Mouse (Mus musculus) heart, embryonic 12.5 days (tissue): ENCODE results near the gene Hrh1. TPM values are rescaled to one million over a fixed set of nuclear protein-coding genes. Genes with fewer than 3 reads are reported as not detected.

ENCODE experiments used
- ATAC-seq: fragments of 200-750 bp; cut with Nextera tagmentation; 2 replicates; pipeline ENCODE4 v1.8.0; 2017; ENCODE audit warnings: moderate TSS enrichment, moderate library complexity; ENCODE audit not compliant: insufficient number of reproducible peaks, low FRiP score
- H3K27ac ChIP-seq: fragments of 300-500 bp; sonication (generic); 2 replicates; pipeline ENCODE4 v1.5.1; 2016; ENCODE audit warnings: mild to moderate bottlenecking, moderate library complexity; ENCODE audit not compliant: poor library complexity, severe bottlenecking
- H3K27me3 ChIP-seq: fragments of 300-500 bp; sonication (generic); replicated peaks from 2 replicates; pipeline ENCODE4 v1.6.1; 2016; ENCODE audit warnings: mild to moderate bottlenecking, moderate library complexity
- H3K36me3 ChIP-seq: fragments of 300-500 bp; sonication (generic); 2 replicates; pipeline ENCODE4 v1.6.1; 2016; ENCODE audit warnings: mild to moderate bottlenecking, moderate library complexity
- H3K4me1 ChIP-seq: fragments of 300-500 bp; sonication (generic); replicated peaks from 2 replicates; pipeline ENCODE4 v1.6.1; 2016; ENCODE audit warnings: mild to moderate bottlenecking
- H3K4me2 ChIP-seq: fragments of 300-500 bp; sonication (generic); 2 replicates; pipeline ENCODE4 v1.6.1; 2016; ENCODE audit warnings: mild to moderate bottlenecking, moderate library complexity
- H3K4me3 ChIP-seq: fragments of 300-500 bp; sonication (generic); 2 replicates; pipeline ENCODE4 v1.5.1; 2016; ENCODE audit warnings: mild to moderate bottlenecking
- H3K9ac ChIP-seq: fragments of 300-500 bp; sonication (generic); 2 replicates; pipeline ENCODE4 v1.6.1; 2016; ENCODE audit warnings: mild to moderate bottlenecking, moderate library complexity
- H3K9me3 ChIP-seq: fragments of 300-500 bp; sonication (generic); replicated peaks from 2 replicates; pipeline ENCODE4 v1.6.1; 2016; ENCODE audit warnings: mild to moderate bottlenecking, moderate library complexity
- WGBS: fragments of 180-500 bp; shearing (Covaris S2); methylation state at CpG from one replicate; pipeline ENCODE4 v1.1.7; 2016; 5-methylcytosine and 5-hydroxymethylcytosine counted together
- polyA plus RNA-seq: library from polyadenylated mRNA; unstranded; fragments of >200 nt; fragmentation: Nextera tagmentation; extraction: Ambion mirVana; gene quantifications from 2 replicates; pipeline ENCODE4 v1.2.1, GENCODE M21; 2016

The Hrh1 gene
- polyA plus RNA-seq, 1 experiment from 2014 or later = not detected

- ATAC-seq = no peak
These were observed 10.4 kb upstream of the Hrh1 start for GRCm38 (mm10) chr6:114387320-114387719.

DNA sequence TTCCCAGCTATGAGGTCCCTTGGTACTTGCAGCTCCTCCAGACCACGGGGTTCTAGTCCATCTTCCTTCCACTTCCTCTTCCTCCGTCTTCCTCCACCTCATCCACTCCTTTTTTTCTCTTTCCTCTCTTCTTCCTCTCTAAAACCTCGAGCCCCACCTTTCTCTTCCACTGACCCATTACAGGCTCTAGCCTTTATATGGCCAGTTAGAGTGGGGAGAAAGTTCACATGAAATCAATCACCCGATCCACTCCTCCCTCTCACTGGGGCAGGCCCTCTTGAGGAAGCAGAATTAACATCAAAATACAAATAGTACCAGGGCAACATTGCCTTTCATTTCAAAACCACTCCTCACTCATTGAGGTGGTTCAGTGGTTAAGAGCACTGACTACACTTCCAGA lies 9.9 kb upstream of the Hrh1 start:
- no peak for ATAC-seq
- no peaks in the 10 kb centered on the region for H3K9me3 ChIP-seq
- H3K4me1 ChIP-seq = 0 out of 2 replicates have a peak, but pooled peaks cover 5% of the 10 kb centered on the region
- H3K4me3 ChIP-seq = no peak overlapping the region
- no peak overlapping the region for H3K27ac ChIP-seq
- no peak overlapping the region for H3K4me2 ChIP-seq
- 0 out of 2 replicates have a peak, but pooled peaks cover 12% of the 10 kb centered on the region for H3K27me3 ChIP-seq
- no peak overlapping the region for H3K9ac ChIP-seq
- WGBS = 71% methylated on average over 4 of the region's 4 CpGs
- no peaks in the 10 kb centered on the region for H3K36me3 ChIP-seq

More at GRCm38 (mm10) chr6:114387320-114387719, 10.4 kb upstream of the Hrh1 start:
- H3K4me3 ChIP-seq = no peak overlapping the region
- H3K36me3 ChIP-seq = no peaks in the 10 kb centered on the region
- H3K27me3 ChIP-seq = 0 out of 2 replicates have a peak, but pooled peaks cover 9% of the 10 kb centered on the region
- no peak overlapping the region for H3K4me2 ChIP-seq
- 0 out of 2 replicates have a peak, but pooled peaks cover 3% of the 10 kb centered on the region for H3K4me1 ChIP-seq
- no peaks in the 10 kb centered on the region for H3K9me3 ChIP-seq
- no peak overlapping the region for H3K27ac ChIP-seq
- WGBS = 76% methylated on average over 6 of the region's 6 CpGs
- no peak overlapping the region for H3K9ac ChIP-seq

GRCm38 (mm10) chr6:114390129-114390528 lies 7.6 kb upstream of the Hrh1 start:
- WGBS = 68% methylated on average over 2 of the region's 2 CpGs
- Histone ChIP-seq H3K9me3 (no peaks in the 10 kb centered on the region), H3K9ac (no peak overlapping the region), H3K36me3 (no peaks in the 10 kb centered on the region), H3K4me2 (no peak overlapping the region), H3K27ac (no peak overlapping the region), H3K27me3 (0 out of 2 replicates have a peak, but pooled peaks cover 17% of the 10 kb centered on the region), H3K4me1 (0 out of 2 replicates have a peak, but pooled peaks cover 5% of the 10 kb centered on the region), H3K4me3 (no peak overlapping the region)
- no peak for ATAC-seq

DNA sequence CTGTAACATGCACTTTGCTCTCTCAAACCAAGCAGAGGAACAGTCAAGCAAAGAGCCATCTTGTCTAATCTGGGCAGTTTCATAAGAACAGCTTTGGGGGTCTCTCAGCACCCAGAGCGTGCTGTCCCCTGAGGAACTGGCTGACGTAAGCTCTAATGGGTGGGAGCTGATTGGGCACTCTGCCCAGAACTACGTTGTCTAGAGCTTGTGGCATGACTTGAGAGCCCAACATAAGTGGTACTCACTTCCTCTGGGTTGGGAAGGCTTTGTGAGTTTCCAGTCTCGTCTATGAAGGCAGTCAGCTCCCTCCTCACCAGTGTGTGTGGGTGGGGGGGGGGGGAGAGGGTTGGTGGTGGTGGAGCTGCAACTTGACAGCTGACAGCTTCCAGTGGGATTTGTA lies 2.8 kb upstream of the Hrh1 start:
- Histone ChIP-seq H3K9ac (no peak overlapping the region), H3K27me3 (peaks cover 56% of the 10 kb centered on the region), H3K36me3 (no peaks in the 10 kb centered on the region), H3K9me3 (no peaks in the 10 kb centered on the region), H3K4me3 (no peak overlapping the region), H3K27ac (no peak overlapping the region), H3K4me1 (peaks cover 17% of the 10 kb centered on the region), H3K4me2 (no peak overlapping the region)
- no peak for ATAC-seq
- 43% methylated on average over 4 of the region's 4 CpGs for WGBS

DNA sequence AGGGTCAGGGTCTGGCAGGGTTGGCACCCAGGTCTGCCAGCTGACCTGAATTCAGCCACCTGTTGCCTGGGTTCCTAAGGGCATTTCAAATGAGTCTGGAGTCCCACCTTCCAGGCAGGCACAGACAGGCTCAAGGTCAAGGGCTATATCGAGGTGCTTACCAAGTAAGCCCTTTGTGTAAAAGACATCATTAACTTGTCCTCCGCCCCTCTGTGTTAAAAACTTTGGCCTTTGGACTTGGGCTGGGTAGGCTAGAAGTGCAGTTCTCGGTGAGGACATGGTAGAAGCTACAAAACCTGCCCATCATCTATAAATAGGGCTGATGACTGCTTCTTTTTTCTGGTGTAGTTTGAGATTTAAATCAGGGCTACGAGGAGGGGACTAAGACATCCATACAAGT lies 1.1 kb upstream of the Hrh1 start:
- 56% methylated on average over 4 of the region's 4 CpGs for WGBS
- H3K36me3 ChIP-seq = no peaks in the 10 kb centered on the region
- no peak overlapping the region for H3K9ac ChIP-seq
- H3K4me2 ChIP-seq = no peak overlapping the region
- H3K27ac ChIP-seq = no peak overlapping the region
- no peak for ATAC-seq
- peaks cover 67% of the 10 kb centered on the region for H3K27me3 ChIP-seq
- peaks cover 17% of the 10 kb centered on the region for H3K4me1 ChIP-seq
- H3K9me3 ChIP-seq = no peaks in the 10 kb centered on the region
- H3K4me3 ChIP-seq = no peak overlapping the region

DNA sequence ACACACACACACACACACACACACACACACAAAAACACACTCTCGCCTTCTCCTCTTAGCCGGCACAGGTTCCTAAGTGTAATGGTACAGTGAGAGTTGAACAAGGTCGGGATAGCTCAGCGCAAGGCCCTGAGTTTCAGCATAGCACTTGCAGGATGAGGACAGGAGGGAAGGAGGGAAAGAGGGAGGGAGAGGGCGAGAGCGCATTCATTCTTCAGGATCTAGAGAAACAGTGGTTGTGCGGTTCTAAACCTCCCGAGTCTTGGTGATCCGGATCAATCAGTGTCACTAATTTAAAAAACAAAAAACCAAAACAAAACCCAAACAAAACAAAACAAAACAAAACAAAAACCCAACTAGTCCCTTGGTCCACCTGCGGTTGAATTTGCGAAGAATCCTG lies 456 bp upstream of the Hrh1 start:
- Histone ChIP-seq H3K4me2 (peak overlapping the region; percentile 95), H3K27me3 (peaks cover 71% of the 10 kb centered on the region), H3K9ac (no peak overlapping the region), H3K4me3 (peak overlapping the region; percentile 57), H3K9me3 (no peaks in the 10 kb centered on the region), H3K4me1 (peaks cover 14% of the 10 kb centered on the region), H3K27ac (no peak overlapping the region), H3K36me3 (no peaks in the 10 kb centered on the region)
- no peak for ATAC-seq
- 5% methylated on average over 11 of the region's 11 CpGs for WGBS

- 5% methylated on average over 9 of the region's 9 CpGs for WGBS
- H3K9ac ChIP-seq = no peak overlapping the region
- H3K27ac ChIP-seq = no peak overlapping the region
- ATAC-seq = no peak
- no peaks in the 10 kb centered on the region for H3K36me3 ChIP-seq
- H3K27me3 ChIP-seq = peaks cover 64% of the 10 kb centered on the region
- peaks cover 12% of the 10 kb centered on the region for H3K4me1 ChIP-seq
- H3K4me2 ChIP-seq = peak overlapping the region; percentile 95
- no peak overlapping the region for H3K4me3 ChIP-seq
- no peaks in the 10 kb centered on the region for H3K9me3 ChIP-seq
These were observed 890 bp downstream of the Hrh1 start for GRCm38 (mm10) chr6:114398626-114399025.

DNA sequence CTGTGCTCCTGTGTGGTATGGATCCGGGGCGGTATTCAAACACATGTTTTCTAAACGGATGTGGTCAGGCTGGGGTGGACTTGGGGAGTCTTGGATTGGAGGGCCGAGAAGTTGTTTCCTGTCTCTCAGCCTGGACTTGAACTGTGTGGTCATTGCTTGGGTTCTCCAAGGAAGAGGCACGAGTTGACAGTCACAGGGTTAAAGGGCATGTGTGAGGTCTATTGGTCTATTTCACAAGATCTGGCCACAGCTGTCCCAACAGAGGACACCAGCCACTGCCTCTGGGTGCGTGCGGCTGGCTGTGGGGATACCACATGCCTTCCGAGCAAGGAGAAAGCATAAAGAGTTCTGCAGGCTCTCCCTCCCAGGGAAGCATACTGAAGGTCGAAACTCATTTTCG lies 2.7 kb downstream of the Hrh1 start:
- ATAC-seq = no peak
- H3K27me3 ChIP-seq = peaks cover 62% of the 10 kb centered on the region
- no peak overlapping the region for H3K27ac ChIP-seq
- peaks cover 17% of the 10 kb centered on the region for H3K4me1 ChIP-seq
- no peak overlapping the region for H3K4me2 ChIP-seq
- no peak overlapping the region for H3K4me3 ChIP-seq
- H3K9me3 ChIP-seq = no peaks in the 10 kb centered on the region
- WGBS = 75% methylated on average over 10 of the region's 10 CpGs
- no peaks in the 10 kb centered on the region for H3K36me3 ChIP-seq
- no peak overlapping the region for H3K9ac ChIP-seq

DNA sequence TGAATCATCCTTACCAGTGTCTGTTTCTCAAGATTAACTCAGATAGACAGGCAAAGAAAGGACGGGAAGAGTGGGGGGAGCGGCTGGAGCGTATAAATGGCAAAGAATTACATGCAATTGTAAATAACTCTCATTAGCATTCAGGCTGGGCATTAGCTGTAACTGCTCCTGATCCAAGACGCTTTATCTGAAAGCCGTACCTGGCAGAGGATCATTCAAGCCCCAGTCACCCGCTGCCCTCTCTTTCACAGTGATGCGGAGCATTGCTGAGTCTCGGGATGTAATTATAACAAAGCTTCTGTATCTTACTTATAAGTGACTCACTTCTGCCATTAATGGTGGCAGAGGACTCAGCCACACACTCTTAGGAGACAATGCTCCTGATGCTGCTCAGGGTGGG lies 3.1 kb downstream of the Hrh1 start:
- Histone ChIP-seq H3K27me3 (peaks cover 57% of the 10 kb centered on the region), H3K4me2 (no peak overlapping the region), H3K9me3 (no peaks in the 10 kb centered on the region), H3K27ac (no peak overlapping the region), H3K36me3 (no peaks in the 10 kb centered on the region), H3K9ac (no peak overlapping the region), H3K4me1 (peaks cover 17% of the 10 kb centered on the region), H3K4me3 (no peak overlapping the region)
- no peak for ATAC-seq
- 84% methylated on average over 8 of the region's 8 CpGs for WGBS

GRCm38 (mm10) chr6:114402161-114402560 lies 4.4 kb downstream of the Hrh1 start:
- WGBS = 76% methylated on average over 2 of the region's 2 CpGs

GRCm38 (mm10) chr6:114403632-114404031 lies 5.9 kb downstream of the Hrh1 start:
- H3K27me3 ChIP-seq = peaks cover 51% of the 10 kb centered on the region
- no peaks in the 10 kb centered on the region for H3K9me3 ChIP-seq
- H3K4me1 ChIP-seq = 0 out of 2 replicates have a peak, but pooled peaks cover 6% of the 10 kb centered on the region
- no peak overlapping the region for H3K4me2 ChIP-seq
- H3K36me3 ChIP-seq = no peaks in the 10 kb centered on the region
- H3K9ac ChIP-seq = no peak overlapping the region
- ATAC-seq = no peak
- 30% methylated on average over 8 of the region's 8 CpGs for WGBS
- H3K4me3 ChIP-seq = no peak overlapping the region
- no peak overlapping the region for H3K27ac ChIP-seq

More at GRCm38 (mm10) chr6:114402161-114402560, 4.4 kb downstream of the Hrh1 start:
- peaks cover 17% of the 10 kb centered on the region for H3K4me1 ChIP-seq
- H3K4me2 ChIP-seq = no peak overlapping the region
- no peak for ATAC-seq
- no peaks in the 10 kb centered on the region for H3K9me3 ChIP-seq
- H3K9ac ChIP-seq = no peak overlapping the region
- no peak overlapping the region for H3K27ac ChIP-seq
- no peaks in the 10 kb centered on the region for H3K36me3 ChIP-seq
- H3K27me3 ChIP-seq = peaks cover 48% of the 10 kb centered on the region
- H3K4me3 ChIP-seq = no peak overlapping the region

GRCm38 (mm10) chr6:114404128-114404527 lies 6.4 kb downstream of the Hrh1 start:
- Histone ChIP-seq H3K4me2 (peak overlapping the region; percentile 1; the same call in 1 of the 2 replicates), H3K27ac (no peak overlapping the region), H3K36me3 (no peaks in the 10 kb centered on the region), H3K9me3 (no peaks in the 10 kb centered on the region), H3K9ac (no peak overlapping the region), H3K4me1 (0 out of 2 replicates have a peak, but pooled peaks cover 6% of the 10 kb centered on the region), H3K4me3 (no peak overlapping the region), H3K27me3 (peaks cover 51% of the 10 kb centered on the region)
- no peak for ATAC-seq
- WGBS = 34% methylated on average over 5 of the region's 5 CpGs
